Mouse (Mus musculus): ENCODE measurements at regions not wholly inside any gene's neighbourhood (a gene's known extent, or its start where the extent isn't known, plus 50 kb on each side); places are given as distances from the start of the nearest gene placed in this dataset.

GRCm38 (mm10) chr7:73624093-73624600 is 82.5 kb upstream of the Chd2 start:
- TF ChIP-seq CHD2 (IDR thresholded peaks at IDR 0.05; ENCODE audit: low read depth, low read length), result no peak
- no peak for TF ChIP-seq MAFK (IDR thresholded peaks at IDR 0.05; ENCODE audit: insufficient read depth, low read depth, low read length)
- no peak for TF ChIP-seq ZC3H11A (IDR thresholded peaks at IDR 0.05; ENCODE audit: borderline replicate concordance, low read depth, low read length)
- no peak for TF ChIP-seq ZNF384 (IDR thresholded peaks at IDR 0.05; ENCODE audit: low read depth, low read length)
- TF ChIP-seq HCFC1 (IDR thresholded peaks at IDR 0.05; ENCODE audit: borderline replicate concordance, insufficient read depth, low read length), result no peak
